In the genomic region with DNA sequence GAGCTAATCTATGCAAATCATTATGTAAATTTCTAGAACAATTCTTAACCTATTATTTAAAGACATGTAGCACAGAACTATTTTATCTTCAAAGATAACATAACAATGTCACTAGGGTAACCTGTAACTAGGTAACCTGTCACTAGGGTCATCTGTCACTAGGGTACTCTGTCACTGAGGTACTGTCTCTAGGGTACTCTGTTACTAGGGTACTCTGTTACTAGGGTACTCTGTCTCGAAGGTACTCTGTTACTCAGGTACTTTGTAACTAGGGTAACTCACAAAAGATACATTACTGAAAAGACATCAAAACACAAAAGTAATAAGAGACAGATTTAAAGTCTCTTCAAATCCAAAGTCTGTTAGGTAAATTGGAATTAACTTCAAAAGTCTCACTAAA, we compare ENCODE assay signal across 28 mouse cellular contexts.
"Had no signal": no experiment of that assay in that cellular context is flagged by ENCODE, and none has a peak within 500 bp of the region (broad histone marks: within the 10 kb centered on the region; RNA-seq: fewer than 3 reads in every experiment).

No protein-coding gene starts in this region.

- H3K9ac ChIP-seq: embryonic facial prominence, embryonic 12.5 days; embryonic facial prominence, embryonic 13.5 days; embryonic facial prominence, embryonic 15.5 days; forebrain, embryonic 13.5 days had no signal

- H3K4me3 ChIP-seq: embryonic facial prominence, embryonic 10.5 days; embryonic facial prominence, embryonic 12.5 days; embryonic facial prominence, embryonic 13.5 days; embryonic facial prominence, embryonic 15.5 days; erythroblast, embryonic 14.5 days; forebrain, embryonic 10.5 days; forebrain, embryonic 13.5 days; gastrocnemius, adult 2 months; heart, adult 2 months; heart, embryonic 10.5 days had no signal

- H3K4me2 ChIP-seq: embryonic facial prominence, embryonic 12.5 days; embryonic facial prominence, embryonic 13.5 days; embryonic facial prominence, embryonic 15.5 days; forebrain, embryonic 13.5 days; heart, embryonic 11.5 days had no signal

- H3K9me3 ChIP-seq: embryonic facial prominence, embryonic 10.5 days; embryonic facial prominence, embryonic 12.5 days; embryonic facial prominence, embryonic 13.5 days; embryonic facial prominence, embryonic 15.5 days; forebrain, embryonic 10.5 days; forebrain, embryonic 13.5 days; heart, embryonic 10.5 days had no signal

- H3K27ac ChIP-seq: embryonic facial prominence, embryonic 10.5 days; embryonic facial prominence, embryonic 12.5 days; embryonic facial prominence, embryonic 13.5 days; embryonic facial prominence, embryonic 15.5 days; forebrain, embryonic 10.5 days; forebrain, embryonic 13.5 days; gastrocnemius, adult 2 months; heart, adult 2 months; heart, embryonic 10.5 days had no signal

- DNase-seq: cerebellum, adult 2 months; cerebellum, adult 8-10 months; cerebellum, adult 9-10 months; cerebellum, adult 9-11 months; cerebellum, postnatal 10 days; cerebellum, postnatal 14 days; cerebellum, postnatal 25 days; cerebellum, postnatal 36 days; embryo, embryonic 11 days; gastrocnemius, adult 2 months; gastrocnemius, postnatal 10 days; gastrocnemius, postnatal 14 days; gastrocnemius, postnatal 25 days; gastrocnemius, postnatal 36 days; heart, adult 11 months; heart, adult 18-20 months; heart, adult 2 months had no signal

- H3K4me1 ChIP-seq: embryonic facial prominence, embryonic 10.5 days; embryonic facial prominence, embryonic 12.5 days; embryonic facial prominence, embryonic 13.5 days; embryonic facial prominence, embryonic 15.5 days; forebrain, embryonic 10.5 days; forebrain, embryonic 13.5 days; heart, embryonic 10.5 days had no signal

- H3K27me3 ChIP-seq: embryonic facial prominence, embryonic 12.5 days; embryonic facial prominence, embryonic 13.5 days; embryonic facial prominence, embryonic 15.5 days; forebrain, embryonic 13.5 days had no signal

- ATAC-seq: forebrain, embryonic 13.5 days; forebrain, embryonic 14.5 days; forebrain, embryonic 16.5 days had no signal
